Mouse (Mus musculus) left cerebral cortex, postnatal 4 days (tissue): Measurements from ENCODE around the gene Ntm. TPM values are rescaled to one million over a fixed set of nuclear protein-coding genes. Genes with fewer than 3 reads are reported as not detected.
A peak's percentile ranks its signal among the peaks of the same experiment; 100 is the strongest.

Source experiments
- DNase-seq: peaks from one replicate; pipeline ENCODE4 v3.0.0-alpha.2; 2022
- intact Hi-C: fragments of 180-260 bp; cut with DNase I; formaldehyde crosslinking; loops from one replicate; pipeline ENCODE4 v1.15.1; 2025
- total RNA-seq, 2 experiments: library from RNA; stranded (reverse); gene quantifications; 2 replicates each; pipeline ENCODE4 v1.2.3; 2021

Gene Ntm
- total RNA-seq, 2 experiments from 2014 or later, result 269 to 280 TPM

DNA sequence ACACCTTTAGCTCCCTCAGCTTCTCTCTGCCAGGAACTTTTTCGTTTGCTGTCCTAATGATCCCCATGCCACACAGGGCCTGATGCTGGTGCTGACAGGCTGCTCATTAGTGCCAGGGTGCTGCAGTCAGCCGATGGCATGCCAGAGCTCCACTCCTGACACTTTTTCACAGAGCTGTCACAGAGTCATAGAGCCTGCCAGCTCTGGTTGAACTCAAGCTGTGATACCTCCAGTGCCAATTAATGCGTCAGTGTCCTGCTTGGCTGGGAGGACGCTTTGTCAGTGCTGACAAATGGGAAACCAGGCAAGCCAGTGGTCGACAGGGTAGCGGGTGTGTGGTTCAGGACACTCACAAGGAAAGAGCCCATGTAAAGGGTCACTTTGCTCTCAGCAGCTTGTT is 858.9 kb downstream of the Ntm start:
- DNase-seq, result peak; percentile 74
- intact Hi-C loops, result no loop called here

- intact Hi-C loops, result no loop called here
- no peak for DNase-seq
These were observed 862.3 kb downstream of the Ntm start for GRCm38 (mm10) chr9:29100624-29101023.

GRCm38 (mm10) chr9:29092443-29092842 is 870.5 kb downstream of the Ntm start:
- intact Hi-C loops, result no loop called here
- DNase-seq, result no peak

GRCm38 (mm10) chr9:29088657-29089056 is 874.3 kb downstream of the Ntm start:
- DNase-seq, result no peak
- intact Hi-C loops, result no loop called here

- intact Hi-C loops, result no loop called here
- no peak for DNase-seq
These were observed 875.3 kb downstream of the Ntm start for GRCm38 (mm10) chr9:29087656-29088055.

DNA sequence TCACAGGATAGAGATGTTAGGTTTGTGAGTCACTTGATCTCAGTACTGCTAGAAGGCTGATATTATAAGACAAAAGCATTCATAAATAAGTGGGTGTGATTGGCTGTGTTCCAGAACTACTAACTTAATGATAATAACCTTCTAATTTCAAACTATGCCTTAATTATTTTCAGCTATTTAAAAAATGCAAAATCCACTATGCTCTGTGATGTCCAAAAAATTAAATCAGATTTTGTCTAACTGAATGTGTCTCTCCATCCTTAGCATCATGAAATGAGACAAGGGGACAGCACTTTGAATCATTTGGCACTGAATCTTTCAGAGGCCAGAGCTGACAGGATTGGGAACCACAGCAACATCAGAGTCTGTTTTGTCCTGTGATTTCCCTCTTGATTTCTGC is 875.8 kb downstream of the Ntm start:
- intact Hi-C loops, result no loop called here
- DNase-seq, result no peak

GRCm38 (mm10) chr9:29075924-29076577 is 886.9 kb downstream of the Ntm start:
- intact Hi-C loops, result no loop called here
- DNase-seq, result peak; percentile 39

DNA sequence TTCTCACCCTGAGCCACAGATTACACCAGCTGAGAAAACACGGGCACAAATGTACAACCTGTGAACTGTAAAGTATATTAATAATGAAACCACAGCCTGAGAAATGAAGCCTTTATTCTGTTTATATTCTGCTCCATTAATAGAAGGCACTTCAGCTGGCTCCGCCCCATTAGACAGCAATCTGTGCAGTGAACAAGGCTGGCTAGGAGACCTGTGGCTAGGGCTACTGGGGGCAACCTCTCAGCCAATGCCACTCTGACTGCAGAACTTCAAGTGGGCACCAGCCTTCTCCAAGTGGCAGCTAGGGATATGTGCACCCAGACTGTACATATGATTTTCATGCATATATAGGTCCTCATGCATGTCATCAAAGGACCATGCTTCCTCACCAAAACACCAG is 887.7 kb downstream of the Ntm start:
- DNase-seq, result no peak
- intact Hi-C loops, result no loop called here

GRCm38 (mm10) chr9:29074494-29074893 is 888.4 kb downstream of the Ntm start:
- intact Hi-C loops, result no loop called here
- peak; percentile 30 for DNase-seq

GRCm38 (mm10) chr9:29071997-29072396 is 890.9 kb downstream of the Ntm start:
- intact Hi-C loops, result no loop called here

GRCm38 (mm10) chr9:29067572-29067971 is 895.4 kb downstream of the Ntm start:
- DNase-seq, result no peak
- intact Hi-C loops, result no loop called here

More at GRCm38 (mm10) chr9:29071997-29072396, 890.9 kb downstream of the Ntm start:
- no peak for DNase-seq

DNA sequence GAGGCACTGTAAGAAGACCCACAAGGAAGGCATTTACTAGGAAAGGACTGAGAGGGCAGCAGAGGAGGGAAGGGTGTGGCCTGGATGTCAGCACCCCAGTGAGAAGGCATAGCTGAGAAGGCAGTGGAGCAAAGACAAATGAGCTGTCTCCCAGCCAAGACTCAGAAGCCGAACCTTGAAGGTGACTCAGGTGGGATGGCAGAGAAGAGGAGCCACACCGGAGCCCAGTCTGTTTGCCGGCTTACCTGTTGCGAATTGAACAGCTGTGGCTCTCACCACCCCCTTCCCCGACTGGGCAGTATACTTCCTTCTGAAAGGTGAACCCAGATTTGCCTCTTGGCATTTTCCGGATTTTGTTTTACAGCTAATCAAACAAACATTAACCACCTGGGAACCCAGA is 902.6 kb downstream of the Ntm start:
- no peak for DNase-seq
- intact Hi-C loops, result no loop called here

DNA sequence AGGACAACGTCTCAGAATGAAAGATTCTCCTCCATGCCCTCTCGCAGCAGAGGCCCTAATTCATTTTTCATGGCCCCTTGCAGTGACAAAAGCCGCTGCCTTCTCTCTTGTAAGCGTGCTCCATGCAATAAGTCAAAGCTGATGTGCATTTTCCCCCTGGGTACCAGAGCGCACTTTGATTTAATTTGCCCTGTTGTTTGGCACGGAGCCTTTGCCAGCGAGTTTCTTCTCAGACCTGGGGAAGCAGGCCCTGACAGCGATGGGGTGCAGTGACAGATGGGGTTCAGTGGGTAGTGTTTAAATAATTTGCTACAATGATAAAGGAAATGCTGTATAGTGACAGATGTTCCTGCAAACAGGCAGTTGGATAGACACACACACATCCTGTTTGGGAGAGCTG is 904.1 kb downstream of the Ntm start:
- intact Hi-C loops, result no loop called here
- DNase-seq, result peak; percentile 41

GRCm38 (mm10) chr9:29055637-29056036 is 907.3 kb downstream of the Ntm start:
- intact Hi-C loops, result no loop called here
- no peak for DNase-seq

DNA sequence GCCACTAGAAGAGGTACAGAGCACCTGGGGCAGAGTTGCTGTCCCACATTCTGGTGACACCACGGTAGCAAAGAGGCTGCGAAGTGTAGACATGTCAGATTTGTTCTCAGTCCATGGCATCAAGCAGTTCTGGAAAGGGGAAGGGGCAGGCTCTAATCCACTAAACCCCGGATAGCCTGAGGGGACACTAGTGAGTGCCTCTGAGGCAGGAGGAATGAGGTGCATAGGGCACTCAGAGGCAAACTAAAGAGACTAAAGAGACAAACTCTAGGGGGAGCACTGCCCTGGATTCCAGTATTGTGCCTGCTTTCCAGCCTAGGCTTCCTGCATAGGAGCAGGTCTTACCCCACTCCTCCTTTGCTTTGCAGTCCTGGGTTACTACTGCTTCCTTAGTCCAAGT is 926.5 kb downstream of the Ntm start:
- no peak for DNase-seq
- intact Hi-C loops, result no loop called here

DNA sequence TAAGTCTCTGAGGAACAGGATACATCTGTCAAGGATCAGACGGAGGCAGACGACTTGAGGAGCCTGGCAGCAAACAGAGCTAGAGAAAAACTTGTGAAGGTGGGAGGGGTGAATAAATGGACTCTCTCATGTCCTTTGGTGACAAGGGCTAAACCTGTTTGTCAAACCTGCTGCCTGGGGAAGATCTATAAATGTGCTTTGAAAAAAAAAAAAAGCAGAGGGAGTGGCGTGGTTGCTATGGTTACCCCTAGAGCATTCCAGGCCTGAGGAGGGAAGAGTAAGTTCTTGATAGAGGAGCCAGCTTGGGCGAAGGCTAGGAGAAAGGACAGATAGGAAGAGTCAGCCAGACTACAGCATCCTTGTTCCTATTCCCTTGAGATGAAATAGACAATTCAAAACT is 926.9 kb downstream of the Ntm start:
- no peak for DNase-seq
- intact Hi-C loops, result no loop called here

DNA sequence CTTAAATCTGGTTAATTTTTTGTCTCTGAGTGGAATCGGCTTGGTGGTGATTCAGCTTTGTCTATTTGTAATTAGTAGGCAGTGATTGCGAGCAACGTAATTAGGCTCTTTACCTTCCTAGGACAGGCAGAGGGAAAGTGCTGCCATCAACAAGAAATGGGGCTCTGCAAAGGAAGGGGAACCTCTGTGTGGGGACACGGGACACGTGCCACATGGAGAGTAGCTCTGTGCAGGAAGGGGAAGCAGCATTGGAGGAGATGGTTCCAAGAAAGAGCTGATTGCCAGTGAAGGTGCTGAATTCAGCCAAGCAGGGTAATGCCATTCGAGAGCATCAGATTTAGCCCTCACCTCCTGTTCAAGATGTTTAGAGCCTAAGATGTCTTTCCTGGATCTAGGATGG is 936.5 kb downstream of the Ntm start:
- DNase-seq, result no peak
- intact Hi-C loops, result no loop called here

GRCm38 (mm10) chr9:29025603-29026002 is 937.3 kb downstream of the Ntm start:
- intact Hi-C loops, result no loop called here
- no peak for DNase-seq

DNA sequence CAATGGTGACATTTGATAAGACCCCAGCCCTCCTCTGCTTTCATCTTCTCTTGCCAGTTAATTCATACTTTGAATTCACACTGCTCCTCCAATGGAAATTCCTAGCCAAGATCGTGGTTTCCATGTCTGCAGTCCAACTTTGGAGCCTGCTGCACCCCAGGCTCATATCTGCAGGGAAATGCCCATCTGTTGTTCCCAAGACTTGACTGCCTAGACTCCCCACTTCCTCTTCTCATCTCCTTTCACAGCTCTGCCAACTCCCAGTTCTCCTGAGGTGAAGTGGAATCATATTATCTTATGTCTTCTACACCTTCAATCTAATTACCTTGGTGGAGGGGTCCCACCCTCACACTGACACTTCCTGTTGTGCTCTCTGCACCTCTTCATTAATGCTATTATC is 937.8 kb downstream of the Ntm start:
- DNase-seq, result no peak
- intact Hi-C loops, result no loop called here

GRCm38 (mm10) chr9:29016879-29017278 is 946.1 kb downstream of the Ntm start:
- intact Hi-C loops, result no loop called here
- no peak for DNase-seq

DNA sequence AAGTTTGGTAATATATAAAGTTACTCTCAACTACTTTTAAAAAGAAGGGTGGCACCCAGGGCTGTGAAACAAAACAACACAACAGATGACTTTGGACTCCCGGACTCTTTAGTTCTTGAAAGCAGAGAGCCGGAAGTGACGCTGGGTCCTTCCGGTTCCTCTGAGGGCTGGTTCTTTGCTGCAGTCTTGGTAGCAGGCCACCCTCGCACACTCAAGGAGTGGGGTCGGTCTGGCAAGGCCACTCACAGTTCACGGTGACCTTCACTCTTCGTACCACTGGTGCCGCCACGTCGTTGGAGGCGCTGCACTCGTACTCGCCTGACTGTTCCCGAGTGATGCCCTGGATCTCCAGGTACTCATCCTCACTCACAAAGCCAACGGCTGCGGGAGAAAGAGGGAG is 949.1 kb downstream of the Ntm start:
- intact Hi-C loops, result no loop called here
- DNase-seq, result no peak

DNA sequence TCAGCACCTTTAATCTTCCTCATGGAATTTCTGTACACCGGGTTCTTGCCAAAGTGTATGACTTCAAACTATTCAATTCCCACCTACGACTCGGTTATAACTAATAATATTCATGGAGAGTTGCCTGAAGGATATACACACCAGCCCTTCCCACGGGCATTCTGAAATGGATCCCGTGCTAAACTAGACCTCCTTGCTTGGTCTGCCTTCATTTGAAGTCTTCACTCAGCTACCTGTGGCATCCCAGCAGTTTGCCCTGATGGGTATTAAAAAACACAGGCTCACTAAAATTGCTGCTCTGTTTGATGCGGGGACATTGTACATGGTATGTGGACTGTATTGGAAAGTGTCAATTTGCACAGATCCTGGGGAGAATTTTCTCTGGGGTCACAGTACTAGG is 950.4 kb downstream of the Ntm start:
- intact Hi-C loops, result no loop called here
- no peak for DNase-seq

GRCm38 (mm10) chr9:29011476-29011875 is 951.5 kb downstream of the Ntm start:
- intact Hi-C loops, result no loop called here
- no peak for DNase-seq
